Mouse (Mus musculus): ENCODE results near the gene Alkbh1. TPM values are rescaled to one million over a fixed set of nuclear protein-coding genes. Genes with fewer than 3 reads are reported as not detected.
A peak's percentile ranks its signal among the peaks of the same experiment; 100 is the strongest.

The Alkbh1 gene
- polyA plus RNA-seq, 1 experiment from 2014 or later = 16.7 TPM

GRCm38 (mm10) chr12:87379496-87379895 lies 64.3 kb downstream of the Alkbh1 start:
- no peak overlapping the region for H3K9ac ChIP-seq
- peaks cover 34% of the 10 kb centered on the region for H3K4me1 ChIP-seq (replicated peaks)
- WGBS (ENCODE audit: insufficient replicate concordance) = 48% methylated on average over 2 of the region's 2 CpGs
- H3K27ac ChIP-seq (replicated peaks) = no peak overlapping the region
- H3K4me3 ChIP-seq (replicated peaks) = no peak overlapping the region
- H3K4me2 ChIP-seq = no peak overlapping the region
- H3K27me3 ChIP-seq = no peaks in the 10 kb centered on the region
- no peak for ATAC-seq (ENCODE audit: insufficient read depth)
- no peaks in the 10 kb centered on the region for H3K9me3 ChIP-seq (replicated peaks)
- H3K36me3 ChIP-seq (replicated peaks) = no peaks in the 10 kb centered on the region

Small RNA genes lying within 50 kb of the gene (microRNA-seq; reads per million reads assigned to microRNA genes)
- gene Mir3068 = 67.5 reads per million, percentile 49 among the genes with 10 or more reads in this experiment

Other genes starting within 250 kb of the Alkbh1 start
- 4.8 and 6.8 TPM in 2 replicates for gene Samd15, start 244.3 kb downstream of the Alkbh1 start, polyA plus RNA-seq (2015; fragmentation: Nextera tagmentation; extraction: Ambion mirVana)
- gene Tmed8, start 243.6 kb downstream of the Alkbh1 start, polyA plus RNA-seq (2015; fragmentation: Nextera tagmentation; extraction: Ambion mirVana) = 0.39 and 0.40 TPM in 2 replicates
- 0.20 and 0.38 TPM in 2 replicates for gene Noxred1, start 205.3 kb downstream of the Alkbh1 start, polyA plus RNA-seq (2015; fragmentation: Nextera tagmentation; extraction: Ambion mirVana)
- 8.2 and 9.5 TPM in 2 replicates for gene Vipas39, start 177.8 kb downstream of the Alkbh1 start, polyA plus RNA-seq (2015; fragmentation: Nextera tagmentation; extraction: Ambion mirVana)
- 129 and 132 TPM in 2 replicates for gene Ahsa1, start 177.5 kb downstream of the Alkbh1 start, polyA plus RNA-seq (2015; fragmentation: Nextera tagmentation; extraction: Ambion mirVana)
- gene Ism2, start 144.3 kb downstream of the Alkbh1 start, polyA plus RNA-seq (2015; fragmentation: Nextera tagmentation; extraction: Ambion mirVana) = 0.15 and 0.23 TPM in 2 replicates
- 25.9 and 28.6 TPM in 2 replicates for gene Sptlc2, start 55.7 kb downstream of the Alkbh1 start, polyA plus RNA-seq (2015; fragmentation: Nextera tagmentation; extraction: Ambion mirVana)
- gene Slirp, start 121 bp downstream of the Alkbh1 start, polyA plus RNA-seq (2015; fragmentation: Nextera tagmentation; extraction: Ambion mirVana) = 130 and 158 TPM in 2 replicates
- 46.4 and 48.1 TPM in 2 replicates for gene Snw1, start 28.3 kb upstream of the Alkbh1 start, polyA plus RNA-seq (2015; fragmentation: Nextera tagmentation; extraction: Ambion mirVana)
- gene Gm5788, start 50.7 kb upstream of the Alkbh1 start, polyA plus RNA-seq (2015; fragmentation: Nextera tagmentation; extraction: Ambion mirVana) = not detected in 2 replicates
- gene Gm8300, start 70.3 kb upstream of the Alkbh1 start, polyA plus RNA-seq (2015; fragmentation: Nextera tagmentation; extraction: Ambion mirVana) = not detected in 2 replicates
- not detected in 2 replicates for gene Oog1, start 158.7 kb upstream of the Alkbh1 start, polyA plus RNA-seq (2015; fragmentation: Nextera tagmentation; extraction: Ambion mirVana)
- 0.05 TPM in 1 of 2 replicates, not detected in the other for gene Gm4027, start 174.9 kb upstream of the Alkbh1 start, polyA plus RNA-seq (2015; fragmentation: Nextera tagmentation; extraction: Ambion mirVana)
- not detected in 2 replicates for gene Gm16381, start 200.6 kb upstream of the Alkbh1 start, polyA plus RNA-seq (2015; fragmentation: Nextera tagmentation; extraction: Ambion mirVana)

All from liver, embryonic 15.5 days (tissue).